Mouse (Mus musculus) embryonic fibroblast, embryonic 13.5 days (primary cell): ENCODE measurements around the gene Chn2.

ENCODE experiments used
- CTCF ChIP-seq: IDR thresholded peaks from 2 replicates; pipeline ENCODE4 v1.5.1; 2011; ENCODE audit warnings: mild to moderate bottlenecking, control low read depth, low read length, moderate library complexity, borderline replicate concordance; ENCODE audit not compliant: insufficient read depth
- POLR2A ChIP-seq: IDR thresholded peaks from 2 replicates; pipeline ENCODE4 v1.6.1; 2011; ENCODE audit warnings: low read depth, mild to moderate bottlenecking, control low read depth, low read length, moderate library complexity

DNA sequence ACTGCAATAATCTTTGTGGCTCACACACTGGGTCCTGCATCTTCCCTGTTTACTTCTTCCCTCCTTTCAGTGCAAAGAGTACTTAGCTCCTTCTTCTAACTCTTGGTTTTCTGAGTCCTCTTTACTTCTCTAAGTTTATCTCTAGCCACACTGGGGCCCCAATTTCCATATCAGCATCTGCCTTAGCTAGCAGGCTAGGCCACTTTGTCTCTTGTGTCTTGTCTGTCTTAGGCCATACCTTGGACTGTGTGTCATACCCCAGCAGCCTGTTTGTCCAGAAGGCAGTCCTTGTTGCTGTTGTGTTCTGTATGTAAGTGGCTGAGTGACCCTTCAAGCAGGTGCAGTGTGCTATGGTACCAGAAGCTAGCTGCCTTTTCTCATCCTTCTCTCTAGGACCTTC lies 124.3 kb downstream of the Chn2 start:
- no peak for TF ChIP-seq CTCF
- no peak for TF ChIP-seq POLR2A
